Mouse (Mus musculus): Measurements from ENCODE around the gene Saxo1. TPM values are rescaled to one million over a fixed set of nuclear protein-coding genes. Genes with fewer than 3 reads are reported as not detected.

The Saxo1 gene
- total RNA-seq, 2 experiments from 2014 or later: not detected

DNA sequence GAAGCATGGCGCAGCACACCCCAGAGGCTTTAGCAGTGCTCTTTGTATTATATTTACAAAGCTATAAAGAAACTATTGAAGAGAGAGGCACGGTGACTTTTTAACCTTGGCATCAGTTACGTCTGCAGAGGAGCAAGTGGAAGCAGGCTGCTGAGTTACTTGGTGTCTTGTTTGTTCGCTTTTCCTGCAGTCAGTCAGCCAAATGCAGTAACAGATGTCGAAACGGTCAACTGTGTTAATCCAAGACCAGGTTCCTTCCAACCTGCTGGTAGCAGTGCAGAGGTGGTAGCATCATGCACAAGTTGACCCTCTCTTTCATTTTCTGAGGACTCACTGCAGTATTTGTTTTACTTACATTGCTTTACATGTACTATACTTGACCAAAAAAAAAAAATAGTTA lies 135.5 kb downstream of the Saxo1 start:
- DNase-seq: no peak

DNA sequence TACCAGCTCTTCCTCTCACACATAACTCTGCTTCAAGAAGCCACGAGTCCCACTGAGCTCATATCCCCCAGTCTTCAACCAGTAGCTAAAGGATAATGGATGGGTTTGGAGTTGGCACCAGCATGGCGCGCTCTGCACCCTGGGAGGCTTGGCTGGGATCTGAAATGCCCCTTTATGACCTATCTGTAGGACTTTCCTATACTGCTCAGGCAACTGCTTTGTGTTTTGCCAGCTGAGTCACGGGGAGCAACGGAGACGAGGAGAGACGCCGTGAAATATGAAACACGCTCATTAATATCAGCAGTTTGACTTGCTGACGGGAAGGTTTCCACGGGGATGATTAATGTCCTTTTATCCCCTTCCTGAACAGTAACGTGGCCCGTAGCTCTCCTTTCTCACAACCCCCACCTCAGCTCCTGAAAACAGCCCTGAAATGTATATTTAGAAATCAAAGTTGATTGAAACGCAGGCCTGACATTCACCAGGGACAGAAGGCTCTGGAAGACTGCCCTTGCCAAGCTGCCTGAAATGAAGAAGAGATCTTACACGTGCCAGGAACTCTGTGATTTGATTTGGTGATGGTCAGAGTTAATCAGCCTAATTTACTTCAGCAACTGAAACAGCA lies 141.6 kb downstream of the Saxo1 start:
- DNase-seq: no peak

DNA sequence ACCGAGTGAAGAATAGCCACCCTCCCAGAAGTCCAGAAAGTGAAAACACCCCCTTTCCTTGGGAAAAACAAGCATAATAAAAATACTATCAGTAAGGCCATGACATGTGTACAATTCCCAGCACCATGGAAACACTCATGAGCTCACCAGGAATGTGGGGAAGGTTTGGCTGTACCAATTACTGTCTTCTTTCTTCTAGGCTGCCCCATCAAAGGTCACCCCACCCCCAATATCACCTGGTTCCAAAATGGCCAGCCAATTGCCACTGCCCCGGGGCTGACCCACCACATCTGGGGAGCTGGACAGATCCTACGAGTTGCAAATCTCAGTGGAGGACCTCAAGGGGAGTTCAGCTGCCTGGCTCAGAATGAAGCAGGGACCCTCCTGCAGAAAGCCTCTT lies 144.7 kb downstream of the Saxo1 start:
- no peak for DNase-seq

DNA sequence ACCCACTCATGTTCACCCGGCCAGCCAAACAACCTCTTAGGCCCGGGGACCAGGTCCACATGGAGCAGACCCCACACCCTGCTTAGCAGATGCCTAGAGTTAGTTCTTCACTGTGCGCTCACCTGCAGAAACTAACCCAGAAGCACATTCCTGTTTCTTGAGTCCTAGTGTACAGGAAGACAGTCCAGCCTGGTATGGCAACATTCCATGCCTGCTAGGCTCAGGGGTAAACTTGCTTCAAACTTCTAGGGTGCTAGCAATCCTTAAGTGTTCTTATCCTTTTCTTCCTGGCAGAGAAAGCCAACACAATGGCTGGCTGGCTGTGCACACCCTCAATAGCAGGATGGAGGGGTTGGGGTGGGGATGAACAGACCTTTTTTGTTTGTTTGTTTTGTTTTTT lies 147.2 kb downstream of the Saxo1 start:
- no peak for DNase-seq

DNA sequence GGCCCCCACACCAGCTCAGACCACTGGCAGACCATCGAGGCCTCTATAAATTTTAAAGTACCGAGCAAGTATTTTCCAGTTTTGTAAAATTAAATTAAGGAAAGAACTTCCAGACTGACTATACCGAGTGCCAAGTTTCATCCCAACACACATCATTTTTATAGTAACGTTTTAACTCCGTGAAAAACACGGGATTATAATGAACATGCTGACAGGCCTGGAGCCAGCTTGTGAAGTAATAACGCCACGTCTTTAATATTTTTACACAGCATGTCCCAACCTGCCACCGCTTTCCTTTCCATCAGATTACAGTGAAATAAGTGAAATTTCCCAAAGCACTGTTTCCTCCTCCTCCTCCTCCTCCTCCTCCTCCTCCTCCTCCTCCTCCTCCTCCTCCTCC lies 149.7 kb downstream of the Saxo1 start:
- DNase-seq: no peak

DNA sequence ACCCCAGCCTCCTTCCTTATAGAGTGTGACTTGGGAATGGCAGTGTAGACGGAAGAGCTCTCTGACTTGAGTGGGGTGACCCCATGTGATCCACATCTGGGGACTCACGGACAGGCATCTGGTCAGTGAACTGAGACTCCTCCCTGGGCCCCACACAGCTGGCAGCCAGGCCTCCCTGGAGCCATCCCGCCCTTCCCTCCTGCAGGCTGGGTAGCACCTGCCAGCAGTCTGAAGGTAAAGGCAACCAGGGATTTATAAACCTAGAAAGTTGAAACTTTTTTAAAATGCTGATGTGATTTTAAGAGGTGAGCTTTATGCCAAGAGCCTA lies 151.0 kb downstream of the Saxo1 start:
- no peak for DNase-seq

DNA sequence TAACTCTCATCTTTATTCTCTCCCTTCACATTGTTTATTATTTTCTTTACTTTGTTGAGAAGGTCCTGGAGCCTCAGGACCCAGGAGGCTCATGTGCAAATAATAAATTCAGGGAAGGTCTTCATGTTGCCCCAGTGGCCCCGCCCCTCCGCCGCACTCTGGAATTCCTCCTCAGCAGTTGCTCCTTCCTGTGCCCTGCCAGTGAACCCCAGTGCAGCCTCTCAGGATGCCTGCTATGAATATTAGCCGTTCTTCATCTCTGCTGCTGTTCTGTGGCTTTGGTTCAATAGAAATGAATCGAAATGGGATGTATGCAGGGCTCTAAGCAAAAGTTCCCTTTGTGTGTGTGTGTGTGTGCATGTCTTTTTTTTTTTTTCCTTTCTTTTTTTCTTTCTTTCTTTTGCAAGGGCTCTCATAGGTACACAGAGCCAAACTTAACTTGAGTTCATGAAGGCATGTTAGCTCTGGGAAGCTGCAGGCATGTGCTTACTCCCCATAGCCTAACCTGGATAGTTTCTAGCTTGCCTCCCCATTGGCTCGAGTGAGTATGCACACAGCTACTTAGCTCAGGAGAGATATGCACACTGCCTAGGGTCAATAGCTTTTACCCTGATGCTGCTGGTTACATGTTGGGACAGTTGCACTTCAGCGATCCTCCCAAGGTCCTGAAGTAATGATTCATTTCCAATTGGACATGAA lies 151.5 kb downstream of the Saxo1 start:
- no peak for DNase-seq

DNA sequence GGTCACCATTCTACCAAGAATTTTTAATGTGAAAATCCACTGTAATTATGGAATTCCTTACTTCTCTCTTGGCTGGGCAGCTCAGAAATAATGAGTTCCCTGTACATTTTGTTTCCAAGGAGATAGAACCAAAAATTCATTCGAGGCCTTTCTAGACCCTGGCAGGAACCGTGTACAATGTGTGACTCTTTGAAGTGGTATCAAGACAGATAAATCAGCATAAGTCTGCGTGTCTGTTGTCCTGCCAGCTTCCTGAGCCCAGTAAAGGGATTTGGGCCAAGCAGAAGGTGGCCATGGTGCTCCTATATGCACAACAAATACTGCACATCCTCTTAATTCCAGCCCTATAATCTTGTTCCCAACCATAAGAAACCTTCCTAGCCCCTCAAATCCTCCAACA lies 157.0 kb downstream of the Saxo1 start:
- no peak for DNase-seq

DNA sequence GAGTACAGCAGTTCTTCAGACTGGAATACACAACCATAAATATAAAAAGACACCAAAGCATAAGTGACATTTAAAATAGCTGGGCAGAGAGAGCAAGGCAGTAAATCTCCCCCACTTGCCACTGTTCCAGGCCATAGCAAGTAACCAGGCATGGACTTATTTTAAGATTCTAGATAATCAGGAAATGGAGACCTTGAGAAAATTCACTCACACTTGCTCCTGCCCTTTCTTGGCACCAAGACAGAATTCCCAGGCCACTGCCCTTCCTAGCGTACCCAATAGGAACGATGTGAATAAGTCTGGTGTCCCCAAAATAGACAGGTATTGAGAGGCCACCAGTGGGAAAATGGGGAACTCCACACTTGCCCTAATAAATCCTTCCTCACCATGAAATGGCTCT lies 160.7 kb downstream of the Saxo1 start:
- DNase-seq: no peak

DNA sequence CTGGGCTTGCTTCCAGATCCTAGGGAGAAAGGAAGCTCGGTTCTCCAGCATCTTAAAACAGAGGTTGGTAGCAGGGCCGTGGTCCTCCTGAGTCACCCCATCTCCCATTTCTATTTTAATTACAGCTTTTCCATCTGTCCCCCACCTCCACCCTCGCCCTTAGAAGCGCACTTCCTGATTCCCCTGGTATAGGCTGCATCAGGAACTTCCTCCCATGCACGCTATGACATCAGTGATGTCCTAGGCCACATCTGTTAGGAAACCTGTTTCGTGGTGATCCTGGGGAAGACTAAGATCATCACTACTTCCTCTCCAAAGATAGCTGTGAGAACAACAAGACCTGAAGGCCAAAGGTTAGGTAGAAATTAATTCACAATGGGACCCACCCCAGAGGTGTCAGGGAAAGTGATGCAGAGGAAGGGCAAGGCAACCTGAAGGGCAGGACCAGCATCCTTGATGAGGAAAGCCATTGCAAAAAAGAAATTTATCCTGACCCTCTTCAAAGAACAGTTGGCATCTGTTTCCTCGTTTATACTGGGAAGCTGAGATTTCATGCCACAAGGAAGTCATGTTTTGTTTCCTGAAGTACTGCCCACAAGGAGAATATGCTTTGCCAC lies 161.3 kb downstream of the Saxo1 start:
- no peak for DNase-seq

DNA sequence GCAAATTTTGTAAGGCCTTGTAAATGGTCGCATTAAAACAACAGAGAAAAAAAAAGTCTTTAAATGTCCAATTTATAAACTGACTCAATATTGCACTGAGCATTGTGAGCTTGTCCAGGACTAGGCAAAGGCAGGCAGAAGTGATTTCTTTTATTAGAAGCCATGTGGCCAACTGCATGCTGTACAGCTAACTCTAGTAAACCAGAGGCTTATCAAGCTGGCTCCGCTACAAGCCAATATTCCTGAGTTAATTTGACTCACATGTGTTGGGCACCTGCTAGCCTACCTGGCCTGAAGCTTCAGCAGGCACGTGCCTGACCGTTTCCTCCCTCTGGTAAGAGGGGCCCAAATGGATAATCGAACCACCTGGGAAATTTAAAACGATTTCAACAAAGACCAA lies 162.5 kb downstream of the Saxo1 start:
- DNase-seq: peak; percentile 17

Other genes with a start within 250 kb of the Saxo1 start
- 10 to 100 TPM; 74.4 to 74.7 TPM for gene Rraga, start 17.3 kb upstream of the Saxo1 start, total RNA-seq (2021)
- 10 to 100 TPM; 11.9 to 15.4 TPM for gene Haus6, start 53.7 kb upstream of the Saxo1 start, total RNA-seq (2021)
- 100 to 1,000 TPM in 1 of 2 experiments, 10 to 100 TPM in 1; 99.8 to 104 TPM for gene Plin2, start 111.7 kb upstream of the Saxo1 start, total RNA-seq (2021)
- gene Dennd4c, start 190.2 kb upstream of the Saxo1 start, total RNA-seq (2021): 10 to 100 TPM; 26.2 to 33.0 TPM

Measured in heart, postnatal 4 days (tissue).